Mouse (Mus musculus) myocyte (in vitro differentiated cells): ENCODE measurements around the gene Arrb2.

Experiments
- CEBPB ChIP-seq: IDR thresholded peaks from 2 replicates; pipeline ENCODE4 v1.6.1; 2011; ENCODE audit warnings: mild to moderate bottlenecking, moderate library complexity; ENCODE audit not compliant: poor library complexity, insufficient read depth, severe bottlenecking
- E2F4 ChIP-seq: IDR thresholded peaks from one replicate; pipeline ENCODE4 v1.6.1; 2011; ENCODE audit warnings: mild to moderate bottlenecking, control low read depth, moderate library complexity; ENCODE audit not compliant: insufficient read depth
- MAX ChIP-seq: IDR thresholded peaks from one replicate; pipeline ENCODE4 v1.6.1; 2011; ENCODE audit warnings: low read depth, mild to moderate bottlenecking, control low read depth
- MYOG ChIP-seq, 3 experiments: IDR thresholded peaks; one replicate each; pipeline ENCODE4 v1.6.1; 2011; ENCODE audit warnings: control low read depth in 2 of 3, low read depth in 2 of 3, mild to moderate bottlenecking in 2 of 3; ENCODE audit not compliant: insufficient read length in 2 of 3, control insufficient read depth in 1 of 3, insufficient read depth in 1 of 3
- POLR2A ChIP-seq: IDR thresholded peaks from one replicate; pipeline ENCODE4 v1.6.1; 2011; ENCODE audit warnings: low read depth, mild to moderate bottlenecking, control low read depth, moderate library complexity; ENCODE audit not compliant: insufficient read length
- POLR2AphosphoS2 ChIP-seq: IDR thresholded peaks from one replicate; pipeline ENCODE4 v1.6.1; 2011; ENCODE audit warnings: low read depth, control low read depth; ENCODE audit not compliant: insufficient read length
- REST ChIP-seq: IDR thresholded peaks from one replicate; pipeline ENCODE4 v1.6.1; 2011; ENCODE audit warnings: mild to moderate bottlenecking, control low read depth, moderate library complexity; ENCODE audit not compliant: insufficient read depth, insufficient read length
- SRF ChIP-seq: IDR thresholded peaks from one replicate; pipeline ENCODE4 v1.6.1; 2011; ENCODE audit warnings: low read depth; ENCODE audit not compliant: control insufficient read depth, insufficient read length
- TCF12 ChIP-seq: IDR thresholded peaks from one replicate; pipeline ENCODE4 v1.6.1; 2011; ENCODE audit warnings: mild to moderate bottlenecking, control low read depth; ENCODE audit not compliant: poor library complexity, insufficient read depth, severe bottlenecking
- TCF3 ChIP-seq: IDR thresholded peaks from one replicate; pipeline ENCODE4 v1.6.1; 2011; ENCODE audit warnings: low read depth, control low read depth; ENCODE audit not compliant: insufficient read length
- USF1 ChIP-seq: IDR thresholded peaks from one replicate; pipeline ENCODE4 v1.6.1; 2011; ENCODE audit warnings: low read depth, mild to moderate bottlenecking, control low read depth, moderate library complexity

GRCm38 (mm10) chr11:70413961-70414360 is 18.5 kb upstream of the Arrb2 start:
- TF ChIP-seq POLR2A (no peak), MYOG (IDR thresholded peaks at IDR 0.05; ENCODE audit: control insufficient read depth in 1 of 3, insufficient read depth in 1 of 3, insufficient read length in 2 of 3, low read depth in 2 of 3) (no peak), TCF12 (no peak), POLR2AphosphoS2 (no peak), E2F4 (no peak), TCF3 (no peak), MAX (no peak), REST (no peak), USF1 (no peak), SRF (no peak), CEBPB (no peak)
